Mouse (Mus musculus) ES-Bruce4 (cell line): ENCODE data around the gene Ptgfrn. TPM values are rescaled to one million over a fixed set of nuclear protein-coding genes. Genes with fewer than 3 reads are reported as not detected.

Source experiments
- H3K27ac ChIP-seq: 2 replicates; pipeline ENCODE4 v1.5.1; 2012; ENCODE audit warnings: low read length, inconsistent platforms; ENCODE audit not compliant: insufficient read depth
- H3K27me3 ChIP-seq: 2 replicates; pipeline ENCODE4 v1.6.1; 2012; ENCODE audit warnings: mild to moderate bottlenecking, low read length, inconsistent platforms; ENCODE audit not compliant: control insufficient read depth, poor library complexity, insufficient read depth, severe bottlenecking
- H3K36me3 ChIP-seq: 2 replicates; pipeline ENCODE4 v1.6.1; 2012; ENCODE audit warnings: inconsistent platforms, mild to moderate bottlenecking, low read length, moderate library complexity; ENCODE audit not compliant: control insufficient read depth, poor library complexity, insufficient read depth, severe bottlenecking
- H3K4me1 ChIP-seq: one replicate; pipeline ENCODE4 v1.8.1; 2011; ENCODE audit warnings: low read length; ENCODE audit not compliant: control insufficient read depth, insufficient read depth
- H3K4me3 ChIP-seq: 2 replicates; pipeline ENCODE4 v1.5.1; 2011; ENCODE audit warnings: low read depth, mild to moderate bottlenecking, low read length
- H3K9ac ChIP-seq: 2 replicates; pipeline ENCODE4 v1.6.1; 2012; ENCODE audit warnings: low read depth, mild to moderate bottlenecking, inconsistent platforms; ENCODE audit not compliant: poor library complexity, severe bottlenecking
- H3K9me3 ChIP-seq: replicated peaks from 2 replicates; pipeline ENCODE4 v1.6.1; 2012; ENCODE audit warnings: mild to moderate bottlenecking, low read length, inconsistent platforms; ENCODE audit not compliant: control insufficient read depth, poor library complexity, insufficient read depth, severe bottlenecking
- CTCF ChIP-seq: IDR thresholded peaks from one replicate; pipeline ENCODE4 v1.8.1; 2011; ENCODE audit warnings: low read depth, low read length
- EP300 ChIP-seq: IDR thresholded peaks from 2 replicates; pipeline ENCODE4 v1.6.1; 2011; ENCODE audit warnings: low read depth, low read length; ENCODE audit not compliant: insufficient read depth
- POLR2A ChIP-seq: IDR thresholded peaks from one replicate; pipeline ENCODE4 v1.8.1; 2011; ENCODE audit warnings: low read length; ENCODE audit not compliant: insufficient read depth
- polyA plus RNA-seq: library from polyadenylated mRNA; stranded (reverse); fragments of >200 nt; gene quantifications from 2 replicates; pipeline ENCODE4 v1.2.4, GENCODE M21; 2011; ENCODE audit warnings: low read depth; ENCODE audit not compliant: missing spikeins, insufficient read depth, insufficient read length

The Ptgfrn gene
- polyA plus RNA-seq, 1 experiment, result 60.7 TPM

GRCm38 (mm10) chr3:101066175-101066574 is 43.9 kb downstream of the Ptgfrn start:
- no peaks in the 10 kb centered on the region for H3K4me1 ChIP-seq
- TF ChIP-seq POLR2A (no peak), CTCF (no peak), EP300 (no peak)

GRCm38 (mm10) chr3:101061865-101062585 is 48.1 kb downstream of the Ptgfrn start:
- H3K27me3 ChIP-seq, result no peaks in the 10 kb centered on the region
- H3K4me3 ChIP-seq, result no peak overlapping the region
- no peak overlapping the region for H3K9ac ChIP-seq
- H3K27ac ChIP-seq, result no peak overlapping the region
- H3K36me3 ChIP-seq, result peaks cover 20% of the 10 kb centered on the region
- no peaks in the 10 kb centered on the region for H3K4me1 ChIP-seq
- no peaks in the 10 kb centered on the region for H3K9me3 ChIP-seq
- TF ChIP-seq POLR2A (no peak), EP300 (no peak), CTCF (no peak)

More at GRCm38 (mm10) chr3:101066175-101066574, 43.9 kb downstream of the Ptgfrn start:
- H3K9me3 ChIP-seq, result no peaks in the 10 kb centered on the region
- no peak overlapping the region for H3K9ac ChIP-seq
- H3K27me3 ChIP-seq, result no peaks in the 10 kb centered on the region
- H3K4me3 ChIP-seq, result no peak overlapping the region
- peaks cover 11% of the 10 kb centered on the region; the same call in 1 of the 2 replicates for H3K36me3 ChIP-seq
- H3K27ac ChIP-seq, result no peak overlapping the region

GRCm38 (mm10) chr3:101059214-101059613 is 50.9 kb downstream of the Ptgfrn start:
- no peak overlapping the region for H3K9ac ChIP-seq
- H3K4me1 ChIP-seq, result no peaks in the 10 kb centered on the region
- no peaks in the 10 kb centered on the region for H3K9me3 ChIP-seq
- H3K27me3 ChIP-seq, result no peaks in the 10 kb centered on the region
- H3K4me3 ChIP-seq, result no peak overlapping the region
- TF ChIP-seq POLR2A, result no peak
- TF ChIP-seq EP300, result no peak
- TF ChIP-seq CTCF, result no peak
- H3K36me3 ChIP-seq, result peaks cover 26% of the 10 kb centered on the region
- H3K27ac ChIP-seq, result no peak overlapping the region

GRCm38 (mm10) chr3:101058203-101058602 is 51.9 kb downstream of the Ptgfrn start:
- H3K4me3 ChIP-seq, result no peak overlapping the region
- peaks cover 26% of the 10 kb centered on the region for H3K36me3 ChIP-seq

GRCm38 (mm10) chr3:101055216-101055615 is 54.9 kb downstream of the Ptgfrn start:
- Histone ChIP-seq H3K9ac (no peak overlapping the region), H3K36me3 (peaks cover 19% of the 10 kb centered on the region), H3K4me3 (no peak overlapping the region), H3K4me1 (no peaks in the 10 kb centered on the region), H3K9me3 (no peaks in the 10 kb centered on the region), H3K27me3 (no peaks in the 10 kb centered on the region), H3K27ac (no peak overlapping the region)
- TF ChIP-seq POLR2A, result no peak
- no peak for TF ChIP-seq CTCF
- no peak for TF ChIP-seq EP300

More at GRCm38 (mm10) chr3:101058203-101058602, 51.9 kb downstream of the Ptgfrn start:
- Histone ChIP-seq H3K27me3 (no peaks in the 10 kb centered on the region), H3K9me3 (no peaks in the 10 kb centered on the region), H3K27ac (no peak overlapping the region), H3K9ac (no peak overlapping the region), H3K4me1 (no peaks in the 10 kb centered on the region)
- TF ChIP-seq POLR2A (no peak), CTCF (no peak), EP300 (no peak)

- Histone ChIP-seq H3K9ac (no peak overlapping the region), H3K36me3 (peaks cover 13% of the 10 kb centered on the region), H3K4me1 (peaks cover 7% of the 10 kb centered on the region), H3K27me3 (no peaks in the 10 kb centered on the region), H3K4me3 (no peak overlapping the region), H3K9me3 (no peaks in the 10 kb centered on the region), H3K27ac (no peak overlapping the region)
- no peak for TF ChIP-seq CTCF
- no peak for TF ChIP-seq EP300
- no peak for TF ChIP-seq POLR2A
Observed at GRCm38 (mm10) chr3:101051601-101052000, 58.5 kb downstream of the Ptgfrn start.
